ENCODE assay signal across 8 mouse cellular contexts in genomic region chr2:161516921-161517320, GRCm38 (mm10).
DNase-seq lines count a peak whose midpoint lies in the region; ATAC-seq and TF ChIP-seq lines count a peak whose summit lies in the region.
"Had no signal": no experiment of that assay in that cellular context is flagged by ENCODE, and none has a peak within 500 bp of the region (broad histone marks: within the 10 kb centered on the region; RNA-seq: fewer than 3 reads in every experiment).

No protein-coding gene starts in this region.

- H3K9me3 ChIP-seq in kidney, embryonic 16.5 days (ENCODE audit: low read length): no peaks in the 10 kb centered on the region
- H3K9me3 ChIP-seq in midbrain, embryonic 16.5 days (replicated peaks; ENCODE audit: control insufficient read depth, low read length, poor library complexity, severe bottlenecking): no peaks in the 10 kb centered on the region

- no peak overlapping the region for H3K9ac ChIP-seq in kidney, embryonic 16.5 days (replicated peaks; ENCODE audit: low read length)
- no peak overlapping the region for H3K9ac ChIP-seq in midbrain, embryonic 16.5 days (ENCODE audit: low read depth, low read length)

- DNase-seq in kidney, adult 2 months: peak; percentile 46
- peak; percentile 80 for DNase-seq in cerebellum, adult 8-10 months
- DNase-seq in layer of hippocampus, adult 11-12 months (ENCODE audit: low spot score): peak; percentile 72
- DNase-seq in ovary, postnatal 14 days (ENCODE audit: low spot score): peak; percentile 36
- DNase-seq in embryo, embryonic 11 days: no peak

- H3K4me2 ChIP-seq in kidney, embryonic 16.5 days (replicated peaks; ENCODE audit: low read depth, low read length): no peak overlapping the region
- H3K4me2 ChIP-seq in midbrain, embryonic 16.5 days (ENCODE audit: low read length): no peak overlapping the region

- 31% methylated on average over 5 of the region's 5 CpGs for WGBS in kidney, adult 2 months
- WGBS in kidney, embryonic 16.5 days: 57% methylated on average over 5 of the region's 5 CpGs
- WGBS in midbrain, embryonic 16.5 days: 43% methylated on average over 5 of the region's 5 CpGs

- TF ChIP-seq POLR2A in kidney, adult 2 months (IDR thresholded peaks at IDR 0.05; ENCODE audit: low read depth, low read length): no peak

- H3K27me3 ChIP-seq in kidney, adult 2 months (replicated peaks; ENCODE audit: control insufficient read depth, insufficient read depth, low read length): no peaks in the 10 kb centered on the region
- H3K27me3 ChIP-seq in kidney, embryonic 16.5 days (ENCODE audit: insufficient read depth, low read length): no peaks in the 10 kb centered on the region
- H3K27me3 ChIP-seq in midbrain, embryonic 16.5 days (ENCODE audit: control insufficient read depth, insufficient read depth, low read depth, low read length): no peaks in the 10 kb centered on the region
- H3K27me3 ChIP-seq: Patski had no signal

- H3K4me1 ChIP-seq in kidney, adult 2 months (ENCODE audit: control insufficient read depth, insufficient read depth, low read length): no peaks in the 10 kb centered on the region
- no peaks in the 10 kb centered on the region for H3K4me1 ChIP-seq in kidney, embryonic 16.5 days (ENCODE audit: insufficient read depth, low read length)
- no peaks in the 10 kb centered on the region for H3K4me1 ChIP-seq in midbrain, embryonic 16.5 days (ENCODE audit: control insufficient read depth, insufficient read depth, low read length)

- no peak overlapping the region for H3K27ac ChIP-seq in kidney, adult 2 months (ENCODE audit: insufficient read depth, low read depth, low read length)
- H3K27ac ChIP-seq in kidney, embryonic 16.5 days (ENCODE audit: low read length): no peak overlapping the region
- no peak overlapping the region for H3K27ac ChIP-seq in midbrain, embryonic 16.5 days (ENCODE audit: low read length)

- H3K36me3 ChIP-seq in kidney, adult 2 months (ENCODE audit: control insufficient read depth, insufficient read depth, low read length): no peaks in the 10 kb centered on the region
- no peaks in the 10 kb centered on the region for H3K36me3 ChIP-seq in kidney, embryonic 16.5 days (ENCODE audit: insufficient read depth, low read length)
- H3K36me3 ChIP-seq in midbrain, embryonic 16.5 days (ENCODE audit: control insufficient read depth, insufficient read depth, low read length): no peaks in the 10 kb centered on the region

- ATAC-seq in kidney, embryonic 16.5 days (ENCODE audit: low FRiP score, low TSS enrichment): no peak
- no peak for ATAC-seq in midbrain, embryonic 16.5 days
- ATAC-seq: Patski had no signal

- no peak overlapping the region for H3K4me3 ChIP-seq in kidney, adult 2 months (ENCODE audit: insufficient read depth, low read depth, low read length)
- no peak overlapping the region for H3K4me3 ChIP-seq in kidney, embryonic 16.5 days (ENCODE audit: low read length)
- no peak overlapping the region for H3K4me3 ChIP-seq in midbrain, embryonic 16.5 days (ENCODE audit: low read depth, low read length)

- TF ChIP-seq CTCF in kidney, adult 2 months (conservative IDR thresholded peaks at IDR 0.05; ENCODE audit: insufficient read depth, insufficient read length, low read depth, low read length): no peak
